Mouse (Mus musculus) liver, postnatal 0 days (tissue): ENCODE results near the gene Aplnr.

ENCODE experiments used
- CTCF ChIP-seq: sonication (generic); IDR thresholded peaks from 2 replicates; pipeline ENCODE4 v1.5.1; 2016; ENCODE audit warnings: antibody characterized with exemption, low read depth
- EP300 ChIP-seq: IDR thresholded peaks from 2 replicates; pipeline ENCODE4 v1.6.1; 2016; ENCODE audit warnings: antibody characterized with exemption, low read depth, mild to moderate bottlenecking

DNA sequence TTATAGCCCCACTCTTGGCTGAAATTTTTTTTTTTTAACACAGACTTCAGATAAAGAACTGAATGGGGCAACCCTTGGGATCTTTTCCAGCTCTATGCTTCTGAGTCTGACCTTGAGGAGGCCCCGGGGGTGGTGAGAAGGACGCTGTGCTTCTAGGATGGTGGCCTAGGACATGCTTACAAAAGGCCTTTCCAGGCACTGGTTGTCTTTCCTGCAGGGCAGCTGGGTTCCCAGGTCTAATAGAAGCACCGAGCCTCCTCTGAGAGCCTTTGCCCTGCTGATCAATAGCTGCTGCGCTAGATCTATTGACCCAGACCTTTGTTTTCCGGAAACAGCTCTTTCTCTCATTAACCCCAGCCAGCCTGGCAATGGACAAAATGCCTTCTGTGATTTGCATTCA is 40.1 kb upstream of the Aplnr start:
- TF ChIP-seq CTCF (no peak), EP300 (no peak)
